Mouse (Mus musculus): ENCODE data around the gene Snx29.

The Snx29 gene

DNA sequence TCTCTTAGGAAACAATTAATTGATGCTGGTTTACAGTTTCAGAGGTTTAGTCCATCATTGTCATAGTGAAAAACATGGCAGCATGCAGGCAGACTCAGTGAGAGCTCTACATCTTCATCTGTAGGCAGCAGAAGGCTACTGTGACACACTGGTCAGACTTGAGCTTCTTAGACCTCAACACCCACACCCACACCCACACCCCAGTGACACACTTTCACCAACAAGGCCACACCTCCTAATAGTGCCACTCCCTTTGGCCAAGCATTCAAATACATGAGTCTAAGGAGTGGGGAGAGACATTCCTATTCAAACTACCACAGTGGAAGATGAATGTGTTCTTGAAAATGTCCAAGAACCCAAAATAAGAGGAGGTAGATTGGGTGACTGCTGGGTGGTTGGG lies 460.6 kb downstream of the Snx29 start:
- no peak for DNase-seq (ENCODE audit: low spot score)

DNA sequence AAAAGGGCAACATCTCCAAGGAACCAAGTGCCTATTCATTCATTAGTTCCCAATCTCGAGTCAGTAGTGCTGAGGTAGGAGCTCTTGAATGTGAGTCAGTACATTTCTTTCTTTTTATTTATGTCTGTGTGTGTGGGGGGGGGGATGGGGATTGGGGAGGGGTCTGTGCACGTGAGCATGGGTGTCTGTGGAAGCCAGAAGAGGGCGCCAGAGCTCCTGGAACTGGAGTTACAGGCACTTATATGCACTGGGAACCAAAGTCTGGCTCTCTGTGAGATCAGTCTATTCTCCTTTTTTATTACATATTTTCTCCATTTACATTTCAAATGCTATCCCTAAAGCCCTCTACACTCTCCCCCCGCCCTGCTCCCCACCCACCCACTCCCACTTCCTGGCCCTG lies 461.6 kb downstream of the Snx29 start:
- no peak for DNase-seq (ENCODE audit: low spot score)

GRCm38 (mm10) chr16:11785806-11786205 lies 463.1 kb downstream of the Snx29 start:
- DNase-seq (ENCODE audit: low spot score) = no peak

DNA sequence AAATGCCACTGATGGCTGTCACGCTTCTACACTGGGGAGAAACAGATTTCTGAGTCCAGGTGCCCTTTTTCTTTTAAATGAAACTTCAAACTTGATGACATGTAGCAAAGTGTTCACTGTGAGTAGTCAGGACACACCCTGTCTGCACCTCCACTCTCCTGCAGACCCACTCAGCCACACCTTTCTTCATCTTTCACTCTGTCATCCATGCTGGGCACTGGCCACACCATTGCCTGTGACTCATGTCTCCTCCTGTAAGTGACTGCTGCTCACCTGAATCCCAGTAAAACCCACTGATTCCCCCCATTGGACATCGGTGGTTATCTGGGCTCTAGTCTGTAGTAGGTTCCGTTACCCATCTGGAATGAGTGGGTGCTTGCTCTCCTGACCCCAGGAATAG lies 467.8 kb downstream of the Snx29 start:
- DNase-seq (ENCODE audit: low spot score) = no peak

GRCm38 (mm10) chr16:11793391-11793790 lies 470.7 kb downstream of the Snx29 start:
- DNase-seq (ENCODE audit: low spot score) = no peak

DNA sequence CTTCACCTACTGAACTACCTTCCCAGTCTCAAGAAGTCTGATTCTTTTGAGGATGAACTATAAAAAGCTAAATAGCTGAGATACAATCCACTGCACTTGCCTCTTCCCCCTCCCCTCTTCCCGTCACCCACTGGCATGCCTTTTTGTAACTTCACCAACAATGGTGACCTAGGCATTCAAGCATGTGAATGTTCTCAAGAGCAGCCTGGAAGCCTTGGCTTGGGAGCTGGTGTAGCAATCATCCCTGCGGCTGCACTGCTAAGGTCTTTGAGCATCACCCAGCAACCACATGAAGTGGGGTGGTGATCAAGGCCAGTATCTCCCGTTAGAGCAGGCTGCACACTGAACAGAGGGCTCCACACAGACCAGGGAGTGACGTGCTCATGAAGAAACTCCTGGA lies 471.9 kb downstream of the Snx29 start:
- no peak for DNase-seq (ENCODE audit: low spot score)

DNA sequence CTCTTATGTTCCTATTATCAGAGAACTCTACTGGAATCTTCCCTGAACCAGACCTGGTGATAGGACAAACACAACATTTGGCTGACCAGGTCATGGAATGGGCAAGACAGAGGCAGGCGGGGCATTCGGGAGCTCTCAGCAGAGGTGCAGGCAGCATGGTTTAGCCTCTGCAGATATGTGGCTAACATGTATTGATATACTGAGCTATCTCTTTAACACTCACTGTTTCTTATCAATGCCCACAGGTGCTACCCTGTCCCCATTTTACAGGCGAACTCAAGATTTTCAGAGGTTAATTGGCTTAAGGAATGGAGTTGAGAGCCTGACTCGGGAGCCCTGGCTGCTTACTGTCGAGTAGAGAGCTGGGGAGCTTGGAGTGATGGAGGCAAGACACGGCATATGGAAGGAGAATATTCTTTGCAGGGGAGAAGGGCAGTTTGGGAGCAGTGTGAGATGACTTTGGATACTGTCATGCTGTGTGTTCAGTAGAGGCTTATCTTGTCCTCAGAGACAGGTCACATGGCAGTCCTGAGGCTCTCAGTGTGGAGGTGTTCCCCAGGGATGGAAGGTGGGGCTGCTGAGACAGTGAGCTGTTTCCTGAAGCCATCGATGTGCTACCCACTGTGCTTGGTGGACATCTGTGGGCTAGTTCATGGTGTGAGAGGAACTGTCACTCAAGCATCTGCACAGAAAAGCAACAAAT lies 473.2 kb downstream of the Snx29 start:
- no peak for DNase-seq (ENCODE audit: low spot score)

GRCm38 (mm10) chr16:11801960-11802539 lies 479.3 kb downstream of the Snx29 start:
- no peak for DNase-seq (ENCODE audit: low spot score)
